Mouse (Mus musculus): ENCODE measurements around the gene Ltbp1. TPM values are rescaled to one million over a fixed set of nuclear protein-coding genes. Genes with fewer than 3 reads are reported as not detected.

Gene Ltbp1
- not detected in 2 replicates for polyA plus RNA-seq (2012)

DNA sequence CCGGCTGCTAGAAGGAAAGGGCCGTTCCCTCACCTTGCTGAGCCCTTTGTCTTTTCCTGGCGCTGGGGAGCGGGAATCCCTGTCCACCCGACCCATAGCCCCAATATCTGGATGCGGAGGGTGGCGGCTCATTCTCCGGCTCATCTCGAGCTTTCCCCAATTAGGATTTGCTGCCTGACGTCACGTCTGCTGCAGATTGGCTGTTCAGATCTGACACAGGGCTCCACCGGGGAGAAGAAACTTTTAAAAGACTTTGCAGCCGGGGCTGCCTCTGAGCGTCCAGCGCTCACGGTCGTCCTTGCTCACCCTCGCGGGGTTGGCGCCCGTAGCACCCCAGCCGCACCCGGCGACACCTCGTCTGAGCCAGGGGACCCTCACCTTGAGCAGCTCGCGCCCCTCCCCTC is at the start of gene Ltbp1:
TSS of gene Ltbp1 (plus strand) at position 288 of the 404 bp plus-strand sequence.
- TF ChIP-seq GATA1 (IDR thresholded peaks at IDR 0.05; ENCODE audit: low read length) = no peak

GRCm38 (mm10) chr17:74959481-74960245 is 45.7 kb upstream of the Ltbp1 start:
- no peak for TF ChIP-seq GATA1 (IDR thresholded peaks at IDR 0.05; ENCODE audit: low read length)

- no peak for TF ChIP-seq GATA1 (IDR thresholded peaks at IDR 0.05; ENCODE audit: low read length)
Observed at GRCm38 (mm10) chr17:74963222-74963621, 42.1 kb upstream of the Ltbp1 start.

- TF ChIP-seq GATA1 (IDR thresholded peaks at IDR 0.05; ENCODE audit: low read length) = no peak
Observed at GRCm38 (mm10) chr17:74963861-74964260, 41.5 kb upstream of the Ltbp1 start.

- TF ChIP-seq GATA1 (IDR thresholded peaks at IDR 0.05; ENCODE audit: low read length) = no peak
Observed at GRCm38 (mm10) chr17:74967298-74967848, 38.0 kb upstream of the Ltbp1 start.

DNA sequence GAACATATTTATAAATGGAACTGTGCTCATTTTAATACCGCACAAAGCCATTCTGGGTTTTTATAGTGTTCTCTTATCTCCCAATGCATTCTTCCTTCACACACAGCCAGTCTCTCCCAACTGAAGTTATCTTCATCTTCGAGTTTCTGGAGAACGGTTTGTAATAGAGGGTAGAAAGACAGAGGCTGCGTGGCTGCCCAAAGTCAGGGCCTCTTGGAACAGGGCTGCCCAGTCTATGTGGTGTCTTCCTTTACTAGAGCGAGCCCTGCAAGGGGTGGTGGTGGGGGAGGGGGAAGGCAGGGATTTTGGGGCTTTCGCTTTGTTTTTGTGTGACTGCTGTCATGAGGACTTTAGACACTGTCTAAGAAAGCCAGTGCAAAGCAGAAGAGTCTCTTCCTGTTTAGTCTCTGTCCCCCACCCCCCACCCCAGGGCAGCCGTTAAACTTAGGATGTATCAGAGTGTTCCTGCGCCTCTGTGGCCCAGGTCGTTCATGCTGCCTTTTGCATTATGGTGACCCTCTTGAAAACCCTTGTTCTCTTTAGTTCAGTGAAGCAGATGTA is 37.1 kb upstream of the Ltbp1 start:
- no peak for TF ChIP-seq GATA1 (IDR thresholded peaks at IDR 0.05; ENCODE audit: low read length)

GRCm38 (mm10) chr17:74968738-74969271 is 36.6 kb upstream of the Ltbp1 start:
- no peak for TF ChIP-seq GATA1 (IDR thresholded peaks at IDR 0.05; ENCODE audit: low read length)

- TF ChIP-seq GATA1 (IDR thresholded peaks at IDR 0.05; ENCODE audit: low read length) = no peak
Observed at GRCm38 (mm10) chr17:74975192-74975591, 30.2 kb upstream of the Ltbp1 start.

DNA sequence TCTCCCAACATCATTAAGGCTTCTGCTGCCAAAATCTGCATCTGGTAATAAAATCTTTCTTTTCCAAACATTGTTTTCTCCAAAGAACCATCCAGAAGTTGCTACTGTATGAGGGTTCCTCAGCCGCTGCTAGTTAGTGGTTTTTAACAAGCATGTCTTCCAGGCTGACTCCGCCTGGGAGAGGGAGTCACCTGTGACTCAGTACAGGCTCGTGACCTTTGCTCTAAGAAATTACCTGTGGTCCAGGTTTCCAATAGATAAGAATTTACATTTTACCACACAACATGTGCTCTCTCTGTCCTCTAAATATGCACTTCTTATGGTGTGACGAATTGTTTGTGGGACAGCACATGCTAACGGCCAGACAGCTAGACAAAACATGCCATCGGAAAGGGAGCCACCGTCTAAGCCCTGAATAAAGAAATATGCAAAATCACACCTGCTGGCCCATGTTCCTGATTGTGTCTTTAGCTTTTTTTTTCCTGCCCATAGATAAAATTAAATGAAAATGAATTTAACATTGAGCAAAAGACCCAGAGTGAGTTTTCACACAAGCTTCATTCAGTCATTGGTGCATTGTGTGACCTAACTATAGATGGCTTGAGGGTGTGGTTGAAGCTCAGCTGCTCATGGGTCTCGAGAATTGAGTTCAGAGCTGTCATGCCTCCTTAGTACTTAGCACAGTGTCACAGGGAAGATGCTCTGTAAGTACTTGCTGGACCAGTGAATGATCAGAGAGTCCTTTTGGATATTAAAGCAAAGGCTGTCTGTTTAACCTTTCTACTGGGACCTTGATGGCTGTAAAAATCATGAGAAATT is 29.0 kb upstream of the Ltbp1 start:
- TF ChIP-seq GATA1 (IDR thresholded peaks at IDR 0.05; ENCODE audit: low read length) = no peak

DNA sequence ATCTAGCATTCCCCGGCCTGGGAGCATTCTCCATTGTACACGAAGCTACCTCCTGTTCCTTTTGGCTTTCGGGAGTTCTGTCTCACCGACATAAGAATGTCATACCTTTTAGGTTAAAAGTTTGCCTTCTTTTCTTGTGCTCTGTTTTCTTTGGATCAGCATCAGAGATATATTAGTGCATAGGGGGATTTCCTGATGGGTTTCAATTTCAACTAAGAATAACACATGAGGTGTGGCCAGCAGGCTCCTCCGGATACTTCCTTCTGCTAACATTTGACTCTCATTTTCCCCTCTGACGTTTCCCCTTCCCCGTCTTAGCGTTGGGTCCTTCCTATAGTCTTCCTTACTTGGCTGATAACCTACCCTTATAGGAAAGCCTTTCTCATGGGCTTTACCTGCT is 25.6 kb upstream of the Ltbp1 start:
- no peak for TF ChIP-seq GATA1 (IDR thresholded peaks at IDR 0.05; ENCODE audit: low read length)

- TF ChIP-seq GATA1 (IDR thresholded peaks at IDR 0.05; ENCODE audit: low read length) = no peak
Observed at GRCm38 (mm10) chr17:74981703-74982102, 23.7 kb upstream of the Ltbp1 start.

GRCm38 (mm10) chr17:74982880-74983279 is 22.5 kb upstream of the Ltbp1 start:
- no peak for TF ChIP-seq GATA1 (IDR thresholded peaks at IDR 0.05; ENCODE audit: low read length)

DNA sequence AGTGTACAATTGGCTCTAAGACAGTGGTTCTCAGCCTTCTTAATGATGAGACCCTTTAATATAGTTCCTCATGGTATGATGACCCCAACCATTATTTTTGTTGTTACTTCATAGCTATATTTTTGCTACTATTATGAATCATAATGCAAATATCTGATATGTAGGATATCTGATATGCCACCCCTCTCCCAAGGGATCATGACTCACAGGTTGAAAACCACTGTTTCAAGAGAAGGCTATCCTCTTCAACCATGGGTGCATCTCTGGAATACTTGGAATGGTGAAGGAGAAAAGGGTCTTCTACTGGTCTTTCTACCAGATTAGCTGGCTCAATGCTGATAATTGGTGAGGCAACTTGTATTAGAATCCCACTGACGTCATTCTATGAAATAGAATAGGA is 21.3 kb upstream of the Ltbp1 start:
- no peak for TF ChIP-seq GATA1 (IDR thresholded peaks at IDR 0.05; ENCODE audit: low read length)

- TF ChIP-seq GATA1 (IDR thresholded peaks at IDR 0.05; ENCODE audit: low read length) = no peak
Observed at GRCm38 (mm10) chr17:74984681-74985080, 20.7 kb upstream of the Ltbp1 start.

DNA sequence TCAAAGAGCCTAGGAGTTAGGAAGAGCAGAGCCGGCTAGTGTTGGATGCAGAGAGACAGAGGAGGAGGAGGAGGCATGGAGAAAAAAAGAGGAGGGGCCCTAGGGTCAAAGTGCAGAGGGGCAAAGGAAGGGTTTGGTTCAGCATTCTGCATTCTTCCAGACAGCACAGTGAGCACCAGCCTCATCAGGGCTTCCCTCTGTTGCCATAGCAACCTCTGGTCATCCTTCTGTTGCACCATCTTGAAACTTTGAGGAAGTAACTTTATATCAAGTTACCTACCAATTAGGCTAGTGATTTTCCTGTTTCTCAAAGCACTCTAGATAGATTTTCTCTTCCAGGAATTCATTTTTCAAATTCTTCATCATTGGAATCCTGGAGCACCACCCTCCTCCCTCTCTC is 18.3 kb upstream of the Ltbp1 start:
- no peak for TF ChIP-seq GATA1 (IDR thresholded peaks at IDR 0.05; ENCODE audit: low read length)

DNA sequence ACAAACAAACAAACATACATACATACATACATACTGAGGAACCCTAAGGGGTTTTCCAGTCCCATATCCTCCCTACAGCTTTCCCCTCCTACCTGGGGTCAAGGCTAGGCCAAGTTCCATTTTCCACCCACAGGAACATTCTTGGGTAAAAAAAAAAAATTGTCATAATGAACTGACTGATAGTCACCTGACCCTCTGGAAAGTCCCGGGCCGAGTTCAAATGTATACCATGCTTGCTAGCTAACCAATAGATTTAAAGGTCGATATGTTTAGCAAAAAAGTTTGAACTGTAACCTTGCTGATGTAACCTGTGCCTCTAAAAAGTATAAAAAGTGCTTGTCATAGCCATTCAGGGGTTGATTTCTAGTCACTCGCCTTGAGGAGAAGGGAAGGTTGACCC is 15.7 kb upstream of the Ltbp1 start:
- TF ChIP-seq GATA1 (IDR thresholded peaks at IDR 0.05; ENCODE audit: low read length) = no peak

All from G1E-ER4 (cell line).